Mouse (Mus musculus): ENCODE results near the gene Kdm3a. TPM values are rescaled to one million over a fixed set of nuclear protein-coding genes. Genes with fewer than 3 reads are reported as not detected.

Kdm3a gene
- polyA plus RNA-seq (2015; fragmentation: Nextera tagmentation; extraction: Ambion mirVana), result 41.9 and 45.2 TPM in 2 replicates

DNA sequence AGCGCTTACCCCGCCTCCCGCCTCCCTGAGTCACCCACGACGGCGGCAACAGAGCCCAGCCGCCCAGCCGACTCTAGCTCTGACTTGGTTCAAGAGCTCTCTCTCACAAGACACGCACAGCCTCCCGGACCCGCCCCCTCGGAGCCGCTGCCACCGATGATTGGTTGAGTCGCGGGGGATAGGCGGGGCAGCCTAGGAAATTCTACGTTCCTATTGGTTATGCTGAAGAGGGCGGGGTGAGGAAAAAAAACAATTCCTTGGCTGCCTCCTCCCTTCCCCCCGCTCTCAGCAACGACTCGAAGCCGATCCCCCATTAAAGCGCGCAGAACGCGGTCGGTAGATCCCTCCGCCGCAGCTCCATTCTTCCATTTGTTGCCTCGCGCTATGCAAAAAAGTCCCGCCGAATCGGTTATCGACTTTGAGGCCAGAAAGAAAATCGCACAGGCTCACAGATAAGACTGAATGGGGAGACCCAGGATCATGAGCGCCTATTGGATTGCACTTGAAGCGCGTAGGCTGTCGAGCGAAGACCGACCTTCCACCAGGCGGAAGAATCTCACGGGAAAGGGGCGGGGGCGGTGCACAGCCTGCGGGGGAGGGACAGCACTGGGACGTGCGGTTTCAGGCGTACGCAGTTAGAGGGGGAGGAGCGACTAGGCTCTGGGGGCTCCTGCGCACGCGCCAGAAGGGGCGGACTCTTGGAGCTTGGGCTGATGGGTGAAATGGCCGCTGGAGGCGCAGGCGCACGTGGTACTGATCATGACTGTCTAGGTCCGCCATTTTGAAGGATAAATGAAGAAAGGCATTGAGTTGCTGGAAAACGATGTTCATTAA lies at the start of gene Kdm3a:
Gene Kdm3a, minus strand, starts transcription at position 162 of the 834 bp plus-strand sequence.
- no peaks in the 10 kb centered on the region for H3K27me3 ChIP-seq (replicated peaks)
- H3K4me3 ChIP-seq (replicated peaks), result peak within 1 kb of the TSS; percentile 83
- WGBS, result 1% methylated on average over 62 of the region's 63 CpGs
- H3K4me2 ChIP-seq (replicated peaks), result peak within 1 kb of the TSS; percentile 72
- H3K36me3 ChIP-seq, result no peaks in the 10 kb centered on the region
- peak; percentile 96 for ATAC-seq
- no peaks in the 10 kb centered on the region for H3K9me3 ChIP-seq
- peaks cover 7% of the 10 kb centered on the region; the same call in 1 of the 2 replicates for H3K4me1 ChIP-seq (replicated peaks)
- H3K9ac ChIP-seq, result peak within 1 kb of the TSS; percentile 86
- peak within 1 kb of the TSS; percentile 99 for H3K27ac ChIP-seq

DNA sequence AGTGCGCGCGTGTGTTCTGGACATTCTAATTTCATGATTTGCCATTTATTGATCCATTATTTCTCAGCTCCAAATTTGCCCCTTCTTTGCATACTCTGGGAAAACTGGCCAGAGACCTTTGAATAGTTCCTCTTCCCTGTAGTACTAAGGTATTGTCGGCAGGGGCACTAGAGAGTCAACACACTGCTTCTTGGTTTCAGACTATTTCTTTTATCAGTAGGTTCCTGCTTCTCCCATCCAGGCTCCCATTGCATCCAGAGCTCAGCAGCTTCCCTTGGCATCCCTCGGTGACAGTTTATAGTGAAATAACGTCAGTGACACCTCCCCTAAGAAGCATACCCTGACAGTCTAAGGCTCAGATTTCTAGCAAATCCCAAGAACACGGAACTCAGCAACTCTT lies 46.1 kb upstream of the Kdm3a start:
- Histone ChIP-seq H3K4me1 (replicated peaks) (no peaks in the 10 kb centered on the region), H3K27ac (no peak overlapping the region), H3K36me3 (no peaks in the 10 kb centered on the region), H3K9ac (no peak overlapping the region), H3K4me2 (replicated peaks) (no peak overlapping the region), H3K4me3 (replicated peaks) (no peak overlapping the region), H3K9me3 (no peaks in the 10 kb centered on the region), H3K27me3 (replicated peaks) (no peaks in the 10 kb centered on the region)
- WGBS, result 60% methylated on average over 7 of the region's 7 CpGs
- no peak for ATAC-seq

DNA sequence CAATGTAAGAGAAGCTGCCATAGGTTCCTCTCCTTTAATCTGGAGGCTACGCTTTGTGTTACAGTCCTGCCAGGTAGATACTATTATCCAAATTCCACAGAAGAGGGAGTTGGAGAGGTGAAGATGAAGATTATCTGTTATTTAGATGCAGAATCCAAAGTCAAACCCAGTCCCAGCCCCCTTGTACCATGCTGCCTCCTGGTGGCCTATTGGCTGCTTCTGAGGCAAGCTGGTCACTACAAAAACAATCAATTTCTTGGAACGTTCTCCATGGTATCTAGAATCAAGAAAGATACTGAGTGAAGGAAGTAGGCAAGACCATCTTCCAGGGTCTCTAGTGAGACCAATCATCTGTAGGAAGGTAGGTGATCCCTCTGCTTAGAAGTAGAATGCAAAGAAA lies 40.4 kb upstream of the Kdm3a start:
- Histone ChIP-seq H3K4me1 (replicated peaks) (no peaks in the 10 kb centered on the region), H3K4me3 (replicated peaks) (no peak overlapping the region), H3K36me3 (no peaks in the 10 kb centered on the region), H3K27ac (no peak overlapping the region), H3K27me3 (replicated peaks) (no peaks in the 10 kb centered on the region), H3K9me3 (no peaks in the 10 kb centered on the region), H3K4me2 (replicated peaks) (no peak overlapping the region), H3K9ac (no peak overlapping the region)
- 61% methylated on average over 2 of the region's 2 CpGs for WGBS
- no peak for ATAC-seq

DNA sequence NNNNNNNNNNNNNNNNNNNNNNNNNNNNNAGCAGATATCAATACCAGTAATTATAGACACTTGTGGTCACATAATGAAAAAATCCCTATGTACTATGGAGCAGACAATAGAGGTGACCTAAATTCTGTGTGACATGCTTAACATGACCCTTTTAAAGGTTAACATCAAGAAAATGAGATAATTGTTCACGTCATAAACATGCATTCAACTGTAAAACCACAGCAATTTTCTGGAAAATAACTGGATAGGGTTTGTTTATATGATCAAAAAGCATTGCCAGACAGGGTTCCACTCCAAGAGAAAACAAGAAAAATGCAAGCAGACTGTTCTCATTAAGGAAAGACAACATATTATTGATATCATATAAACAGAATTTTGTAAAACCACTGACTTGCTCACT lies 31.7 kb upstream of the Kdm3a start:
- Histone ChIP-seq H3K4me3 (replicated peaks) (no peak overlapping the region), H3K9ac (no peak overlapping the region), H3K4me2 (replicated peaks) (no peak overlapping the region), H3K4me1 (replicated peaks) (no peaks in the 10 kb centered on the region), H3K9me3 (no peaks in the 10 kb centered on the region), H3K27ac (no peak overlapping the region), H3K27me3 (replicated peaks) (no peaks in the 10 kb centered on the region), H3K36me3 (no peaks in the 10 kb centered on the region)
- no peak for ATAC-seq
- WGBS, result 69% methylated on average over 1 of the region's 1 CpGs

DNA sequence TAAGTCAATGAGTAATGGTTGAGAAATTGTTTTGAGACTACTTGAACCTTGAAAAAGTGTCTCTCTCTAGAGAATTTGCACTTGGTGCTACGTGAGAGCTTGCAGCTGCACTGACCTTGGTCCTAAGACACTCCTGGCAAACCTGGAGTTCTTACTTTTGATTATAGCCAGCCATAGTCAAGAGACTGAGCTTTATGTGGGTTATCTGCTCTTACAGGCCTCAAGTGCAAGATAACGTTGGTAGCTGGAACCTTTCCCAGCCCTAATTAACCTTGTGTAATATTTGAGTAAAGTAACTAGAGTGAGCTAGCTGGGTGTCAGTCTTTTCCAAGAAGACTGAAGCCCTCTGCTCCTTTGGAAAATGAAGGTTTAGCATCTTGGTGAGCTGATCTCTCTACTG lies 25.5 kb upstream of the Kdm3a start:
- no peak overlapping the region for H3K4me2 ChIP-seq (replicated peaks)
- no peak overlapping the region for H3K4me3 ChIP-seq (replicated peaks)
- H3K4me1 ChIP-seq (replicated peaks), result no peaks in the 10 kb centered on the region
- peak; percentile 85 for ATAC-seq
- H3K36me3 ChIP-seq, result no peaks in the 10 kb centered on the region
- WGBS, result 39% methylated on average over 2 of the region's 2 CpGs
- no peak overlapping the region for H3K9ac ChIP-seq
- no peaks in the 10 kb centered on the region for H3K9me3 ChIP-seq
- H3K27ac ChIP-seq, result peak overlapping the region; percentile 54
- H3K27me3 ChIP-seq (replicated peaks), result no peaks in the 10 kb centered on the region

DNA sequence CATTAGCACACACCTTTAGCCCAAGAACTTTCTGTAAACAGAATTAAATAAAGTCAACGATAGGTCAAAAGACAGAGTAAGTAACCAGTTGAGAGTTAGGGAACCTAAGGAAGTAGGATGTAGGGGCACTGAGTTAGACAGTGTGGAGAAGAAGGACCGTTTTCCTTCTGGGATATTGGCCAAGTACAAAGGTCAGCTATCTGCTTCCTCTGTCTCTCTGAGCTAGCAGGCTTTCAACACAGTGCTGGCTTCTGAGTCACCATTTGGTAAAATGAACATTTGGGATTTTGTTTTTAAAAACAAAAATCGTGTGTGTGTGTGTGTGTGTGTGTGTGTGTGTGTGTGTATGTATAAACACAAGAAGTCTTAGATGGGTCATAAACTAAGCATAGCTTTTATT lies 23.0 kb upstream of the Kdm3a start:
- no peaks in the 10 kb centered on the region for H3K36me3 ChIP-seq
- no peak overlapping the region for H3K27ac ChIP-seq
- H3K4me1 ChIP-seq (replicated peaks), result no peaks in the 10 kb centered on the region
- H3K4me2 ChIP-seq (replicated peaks), result no peak overlapping the region
- no peaks in the 10 kb centered on the region for H3K9me3 ChIP-seq
- peak; percentile 80 for ATAC-seq
- WGBS, result 42% methylated on average over 3 of the region's 3 CpGs
- no peak overlapping the region for H3K9ac ChIP-seq
- H3K27me3 ChIP-seq (replicated peaks), result no peaks in the 10 kb centered on the region
- no peak overlapping the region for H3K4me3 ChIP-seq (replicated peaks)

DNA sequence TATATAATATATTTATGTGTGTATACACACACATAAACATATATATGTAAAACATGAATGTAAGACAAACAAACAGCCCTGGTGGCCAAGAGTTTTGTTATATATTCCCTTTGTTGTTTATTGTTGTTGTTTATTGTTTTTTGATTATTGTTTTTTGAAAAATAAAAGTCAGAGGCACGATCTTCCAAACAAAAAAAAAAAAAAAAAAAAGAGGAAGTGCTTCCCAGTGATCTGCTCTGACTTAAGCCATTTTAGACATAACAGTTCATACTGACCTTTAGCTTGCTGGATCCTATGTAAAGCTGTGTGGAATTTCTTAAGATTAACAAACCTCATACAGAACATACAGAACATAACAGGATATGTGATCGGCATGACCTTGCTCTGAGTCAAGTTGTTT lies 19.1 kb upstream of the Kdm3a start:
- Histone ChIP-seq H3K9me3 (no peaks in the 10 kb centered on the region), H3K27ac (no peak overlapping the region), H3K4me2 (replicated peaks) (no peak overlapping the region), H3K4me3 (replicated peaks) (no peak overlapping the region), H3K27me3 (replicated peaks) (no peaks in the 10 kb centered on the region), H3K36me3 (no peaks in the 10 kb centered on the region), H3K9ac (no peak overlapping the region), H3K4me1 (replicated peaks) (no peaks in the 10 kb centered on the region)
- WGBS, result 81% methylated on average over 2 of the region's 2 CpGs
- ATAC-seq, result no peak

DNA sequence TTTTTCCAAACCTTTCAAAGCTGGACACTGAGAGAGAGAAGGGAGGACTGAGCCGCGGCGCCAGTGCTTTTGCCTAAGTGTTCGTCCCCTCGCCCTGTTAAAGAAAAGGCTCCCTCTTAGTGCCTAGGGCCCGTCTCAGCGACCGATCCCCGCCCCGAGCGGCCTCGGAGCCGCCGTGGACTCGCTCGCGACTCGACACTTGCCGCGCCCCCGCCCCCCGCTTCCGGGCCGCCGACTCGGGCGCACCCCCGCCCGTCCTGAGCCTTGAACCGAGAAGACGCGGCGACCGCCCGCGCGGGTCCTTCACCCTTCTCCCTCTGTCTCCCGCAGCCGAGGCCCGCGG lies 333 bp downstream of the Kdm3a start:
- H3K4me2 ChIP-seq (replicated peaks), result peak overlapping the region; percentile 63
- H3K9ac ChIP-seq, result peak overlapping the region; percentile 86
- WGBS, result 0% methylated on average over 39 of the region's 41 CpGs
- peak overlapping the region; percentile 83 for H3K4me3 ChIP-seq (replicated peaks)
- H3K9me3 ChIP-seq, result no peaks in the 10 kb centered on the region
- H3K27me3 ChIP-seq (replicated peaks), result no peaks in the 10 kb centered on the region
- peaks cover 7% of the 10 kb centered on the region; the same call in 1 of the 2 replicates for H3K4me1 ChIP-seq (replicated peaks)
- no peaks in the 10 kb centered on the region for H3K36me3 ChIP-seq
- peak overlapping the region; percentile 99 for H3K27ac ChIP-seq
- no peak; the same call in 1 of the 2 replicates for ATAC-seq

DNA sequence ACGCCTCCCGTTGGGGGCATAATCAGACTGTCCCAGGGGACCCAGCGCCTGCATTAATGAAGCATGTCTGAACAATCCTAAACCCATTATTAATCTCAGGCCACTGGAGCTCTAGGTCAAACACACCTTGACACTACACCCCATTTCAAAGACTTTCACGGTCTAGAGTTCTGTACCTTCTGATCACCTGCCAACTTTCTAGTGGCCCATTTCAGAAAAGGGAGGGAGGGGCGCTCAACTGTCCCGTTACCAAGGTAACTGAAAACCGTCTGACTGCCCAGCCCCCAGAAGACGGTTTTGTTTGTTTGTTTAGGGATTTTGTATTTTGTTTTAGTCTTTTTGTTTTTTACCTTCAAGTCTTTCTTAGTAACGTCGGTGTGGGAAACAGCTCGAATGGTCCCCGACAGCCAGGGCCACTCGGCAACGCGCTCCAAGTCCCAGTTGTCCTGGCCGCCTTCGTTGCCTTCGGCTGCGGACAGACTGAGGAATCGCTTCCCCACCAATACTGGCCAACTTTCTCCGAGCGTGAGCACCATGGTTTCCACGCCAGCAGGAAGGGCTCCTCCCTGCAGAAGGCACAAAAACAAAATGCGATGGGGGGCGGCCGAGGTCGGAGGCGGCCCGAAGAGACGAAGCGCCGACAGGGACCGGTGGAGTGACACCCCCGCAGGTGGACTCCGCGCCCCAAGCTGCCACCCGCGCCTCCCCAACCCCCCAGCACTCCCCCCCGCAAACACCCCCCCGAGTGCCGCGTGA lies 906 bp downstream of the Kdm3a start:
- no peak; the same call in 1 of the 2 replicates for ATAC-seq

DNA sequence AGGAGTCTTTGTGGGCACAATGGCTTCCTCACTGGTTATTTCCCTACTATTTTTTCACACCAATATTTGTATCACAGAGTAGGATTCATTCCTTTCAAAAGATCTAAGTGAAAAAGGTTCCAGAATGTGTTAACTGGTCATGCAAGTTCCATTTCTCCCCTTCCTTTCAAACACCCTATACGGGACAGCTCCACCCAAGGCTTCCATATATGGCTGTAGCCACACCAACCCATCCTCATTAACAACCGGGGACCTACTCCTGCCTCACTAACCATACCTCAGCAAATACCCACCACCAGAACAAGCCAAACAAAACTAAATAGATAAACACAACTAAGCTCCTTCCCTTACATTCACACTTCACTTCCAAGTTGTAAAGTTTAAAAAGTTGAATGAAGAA lies 1.6 kb downstream of the Kdm3a start:
- H3K4me1 ChIP-seq (replicated peaks), result peaks cover 7% of the 10 kb centered on the region; the same call in 1 of the 2 replicates
- no peak for ATAC-seq
- no peaks in the 10 kb centered on the region for H3K27me3 ChIP-seq (replicated peaks)
- 3% methylated on average over 2 of the region's 2 CpGs for WGBS
- peak overlapping the region; percentile 63 for H3K4me2 ChIP-seq (replicated peaks)
- H3K4me3 ChIP-seq (replicated peaks), result peak overlapping the region; percentile 83
- no peaks in the 10 kb centered on the region for H3K9me3 ChIP-seq
- H3K27ac ChIP-seq, result no peak overlapping the region
- H3K9ac ChIP-seq, result no peak overlapping the region
- no peaks in the 10 kb centered on the region for H3K36me3 ChIP-seq

More for the DNA sequence above, 906 bp downstream of the Kdm3a start:
- no peaks in the 10 kb centered on the region for H3K36me3 ChIP-seq
- peaks cover 7% of the 10 kb centered on the region; the same call in 1 of the 2 replicates for H3K4me1 ChIP-seq (replicated peaks)
- H3K27me3 ChIP-seq (replicated peaks), result no peaks in the 10 kb centered on the region
- peak overlapping the region; percentile 86 for H3K9ac ChIP-seq
- peak overlapping the region; percentile 83 for H3K4me3 ChIP-seq (replicated peaks)
- 3% methylated on average over 42 of the region's 42 CpGs for WGBS
- peak overlapping the region; percentile 99 for H3K27ac ChIP-seq
- peak overlapping the region; percentile 63 for H3K4me2 ChIP-seq (replicated peaks)
- H3K9me3 ChIP-seq, result no peaks in the 10 kb centered on the region

DNA sequence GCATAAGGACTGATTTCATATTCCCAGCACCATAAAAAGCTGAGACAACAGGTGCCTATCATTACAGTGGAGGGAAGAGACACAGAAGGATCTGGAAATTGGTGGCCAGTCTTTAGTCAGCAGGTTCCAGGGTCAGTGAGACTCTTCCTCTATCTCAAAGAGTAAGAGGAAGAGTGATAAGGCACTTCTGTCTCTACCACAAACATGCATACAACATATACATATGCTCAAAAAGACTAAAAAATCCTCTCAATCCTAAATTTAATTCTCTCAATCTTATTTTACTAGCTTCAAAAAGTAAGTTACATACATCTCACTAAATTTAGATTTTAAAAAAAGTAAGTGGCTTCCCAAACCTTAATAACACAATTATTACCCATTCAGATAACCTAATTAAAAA lies 5.5 kb downstream of the Kdm3a start:
- no peak overlapping the region for H3K27ac ChIP-seq
- peaks cover 7% of the 10 kb centered on the region; the same call in 1 of the 2 replicates for H3K4me1 ChIP-seq (replicated peaks)
- no peak overlapping the region for H3K4me3 ChIP-seq (replicated peaks)
- H3K36me3 ChIP-seq, result peaks cover 18% of the 10 kb centered on the region
- no peak overlapping the region for H3K9ac ChIP-seq
- no peak for ATAC-seq
- H3K27me3 ChIP-seq (replicated peaks), result no peaks in the 10 kb centered on the region
- no peaks in the 10 kb centered on the region for H3K9me3 ChIP-seq
- no peak overlapping the region for H3K4me2 ChIP-seq (replicated peaks)

DNA sequence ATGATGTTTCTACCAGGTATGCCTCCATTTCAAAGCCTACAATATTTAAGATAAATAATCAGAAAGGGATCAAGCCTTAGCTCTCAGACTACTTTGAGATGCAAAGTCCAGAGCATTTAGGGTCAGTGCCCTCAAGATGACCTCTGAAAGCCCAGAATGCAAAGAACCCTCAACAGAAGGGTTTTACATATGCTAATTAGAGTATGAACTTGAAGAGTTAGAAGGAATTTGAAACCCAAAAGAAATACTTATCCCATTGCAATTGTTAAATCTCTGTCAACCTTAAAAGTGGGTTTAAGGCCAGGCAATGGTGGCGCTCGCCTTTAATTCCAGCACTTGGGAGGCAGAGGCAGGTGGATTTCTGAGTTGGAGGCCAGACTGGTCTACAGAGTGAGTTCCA lies 6.8 kb downstream of the Kdm3a start:
- Histone ChIP-seq H3K9ac (no peak overlapping the region), H3K4me1 (replicated peaks) (peaks cover 7% of the 10 kb centered on the region; the same call in 1 of the 2 replicates), H3K4me3 (replicated peaks) (no peak overlapping the region), H3K27ac (no peak overlapping the region), H3K9me3 (no peaks in the 10 kb centered on the region), H3K4me2 (replicated peaks) (no peak overlapping the region), H3K36me3 (peaks cover 18% of the 10 kb centered on the region), H3K27me3 (replicated peaks) (no peaks in the 10 kb centered on the region)
- 91% methylated on average over 2 of the region's 2 CpGs for WGBS
- ATAC-seq, result no peak

Measured in intestine, embryonic 15.5 days (tissue).